Mouse (Mus musculus): ENCODE data around the gene Taar3. TPM values are rescaled to one million over a fixed set of nuclear protein-coding genes. Genes with fewer than 3 reads are reported as not detected.

The Taar3 gene
- polyA plus RNA-seq (2015; fragmentation: Nextera tagmentation; extraction: Ambion mirVana): not detected in 2 replicates

DNA sequence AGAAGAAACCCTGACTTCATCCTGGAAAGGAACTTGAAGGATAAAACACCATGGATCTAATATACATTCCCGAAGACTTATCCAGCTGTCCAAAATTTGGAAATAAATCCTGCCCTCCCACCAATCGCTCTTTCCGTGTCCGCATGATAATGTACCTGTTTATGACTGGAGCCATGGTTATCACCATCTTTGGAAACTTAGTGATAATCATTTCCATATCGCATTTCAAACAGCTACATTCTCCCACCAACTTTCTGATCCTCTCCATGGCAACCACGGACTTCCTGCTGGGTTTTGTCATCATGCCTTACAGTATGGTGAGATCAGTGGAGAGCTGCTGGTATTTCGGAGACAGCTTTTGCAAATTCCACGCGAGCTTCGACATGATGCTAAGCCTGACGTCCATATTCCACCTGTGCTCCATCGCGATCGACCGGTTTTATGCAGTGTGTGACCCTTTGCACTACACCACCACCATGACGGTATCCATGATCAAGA is at the start of gene Taar3:
TSS of gene Taar3 (plus strand) at position 51 of the 498 bp plus-strand sequence.
- Histone ChIP-seq H3K36me3 (ENCODE audit: control insufficient read depth, insufficient read depth, low read length) (no peaks in the 10 kb centered on the region), H3K4me3 (ENCODE audit: low read length) (no peak within 1 kb of the TSS), H3K9me3 (ENCODE audit: control insufficient read depth, low read length) (no peaks in the 10 kb centered on the region), H3K27ac (ENCODE audit: low read length) (no peak within 1 kb of the TSS), H3K4me1 (ENCODE audit: control insufficient read depth, insufficient read depth, low read length) (0 out of 2 replicates have a peak, but pooled peaks cover 2% of the 10 kb centered on the region), H3K4me2 (ENCODE audit: low read depth, low read length) (no peak within 1 kb of the TSS), H3K27me3 (replicated peaks; ENCODE audit: control insufficient read depth, insufficient read depth, low read length) (no peaks in the 10 kb centered on the region), H3K9ac (ENCODE audit: low read depth, low read length) (no peak within 1 kb of the TSS)
- ATAC-seq: no peak
- WGBS: 89% methylated on average over 16 of the region's 16 CpGs

DNA sequence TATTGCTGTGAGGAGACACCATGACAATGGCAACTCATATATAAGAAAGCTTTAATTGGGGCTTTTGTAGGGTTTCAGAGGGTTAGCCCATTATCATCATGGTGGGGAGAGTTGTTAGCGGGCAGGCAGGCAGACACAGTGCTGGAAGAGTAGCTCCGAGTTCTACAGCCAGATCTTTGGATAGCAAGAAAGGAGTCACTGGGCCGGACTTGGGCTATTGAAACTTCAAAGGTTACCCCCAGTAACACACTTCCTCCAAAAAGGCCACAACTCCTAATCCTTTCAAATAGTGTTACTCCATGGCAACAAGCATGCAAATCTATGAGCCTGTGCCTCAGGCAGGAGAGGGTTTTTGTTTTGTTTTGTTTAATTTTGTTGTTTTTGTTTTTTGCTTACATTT is 48.2 kb upstream of the Taar3 start:
- Histone ChIP-seq H3K27ac (ENCODE audit: low read length) (no peak overlapping the region), H3K36me3 (ENCODE audit: control insufficient read depth, insufficient read depth, low read length) (no peaks in the 10 kb centered on the region), H3K9ac (ENCODE audit: low read depth, low read length) (no peak overlapping the region), H3K4me1 (ENCODE audit: control insufficient read depth, insufficient read depth, low read length) (no peaks in the 10 kb centered on the region), H3K4me3 (ENCODE audit: low read length) (no peak overlapping the region), H3K9me3 (ENCODE audit: control insufficient read depth, low read length) (no peaks in the 10 kb centered on the region), H3K4me2 (ENCODE audit: low read depth, low read length) (no peak overlapping the region), H3K27me3 (replicated peaks; ENCODE audit: control insufficient read depth, insufficient read depth, low read length) (no peaks in the 10 kb centered on the region)
- no peak for ATAC-seq
- WGBS: 88% methylated on average over 3 of the region's 3 CpGs

DNA sequence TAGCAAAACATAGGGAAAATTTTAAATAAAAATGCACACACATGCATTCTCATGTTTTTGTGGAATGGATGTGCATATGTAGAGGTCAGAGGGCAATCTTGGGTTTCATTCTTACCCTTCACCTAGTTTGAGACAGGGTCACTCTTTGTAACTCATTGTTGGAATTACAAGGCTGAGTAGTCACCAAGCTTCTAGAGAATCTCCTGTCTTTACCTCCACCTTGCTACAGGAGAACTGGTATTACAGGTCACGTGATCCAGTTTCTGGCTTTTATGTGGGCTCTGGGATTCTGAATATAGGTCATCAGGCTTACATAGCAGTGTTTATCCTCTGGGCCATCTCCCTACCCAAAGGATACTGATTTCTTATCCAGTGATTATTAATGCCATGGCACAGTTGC is 43.7 kb upstream of the Taar3 start:
- no peaks in the 10 kb centered on the region for H3K9me3 ChIP-seq (ENCODE audit: control insufficient read depth, low read length)
- no peak overlapping the region for H3K4me2 ChIP-seq (ENCODE audit: low read depth, low read length)
- H3K27ac ChIP-seq (ENCODE audit: low read length): no peak overlapping the region
- no peaks in the 10 kb centered on the region for H3K4me1 ChIP-seq (ENCODE audit: control insufficient read depth, insufficient read depth, low read length)
- H3K9ac ChIP-seq (ENCODE audit: low read depth, low read length): no peak overlapping the region
- no peaks in the 10 kb centered on the region for H3K27me3 ChIP-seq (replicated peaks; ENCODE audit: control insufficient read depth, insufficient read depth, low read length)
- no peaks in the 10 kb centered on the region for H3K36me3 ChIP-seq (ENCODE audit: control insufficient read depth, insufficient read depth, low read length)
- WGBS: 94% methylated on average over 1 of the region's 1 CpGs
- no peak overlapping the region for H3K4me3 ChIP-seq (ENCODE audit: low read length)
- ATAC-seq: no peak

DNA sequence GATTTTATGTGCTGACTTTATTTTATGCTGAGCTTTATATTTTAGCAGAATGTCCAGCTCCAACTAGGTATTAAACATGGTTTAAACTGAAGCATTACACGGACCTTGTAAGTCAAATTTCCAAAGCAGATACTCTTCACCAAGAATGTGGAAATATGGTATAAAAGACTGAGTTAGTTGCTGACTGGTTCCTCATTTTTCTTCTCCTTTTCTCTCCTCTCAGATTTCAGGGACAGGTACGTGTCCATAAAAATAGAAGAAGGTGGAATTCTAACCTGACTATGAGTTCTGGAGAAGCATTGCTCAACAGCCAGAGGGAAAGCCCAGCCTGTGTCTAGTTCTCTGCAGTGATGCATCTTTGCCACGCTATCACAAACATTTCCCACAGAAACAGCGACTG is 29.3 kb upstream of the Taar3 start, which contains the start of gene Taar1:
TSS of gene Taar1 (plus strand) at position 301 of the 400 bp plus-strand sequence.
- H3K27me3 ChIP-seq (replicated peaks; ENCODE audit: control insufficient read depth, insufficient read depth, low read length): no peaks in the 10 kb centered on the region
- no peak within 1 kb of the TSS for H3K9ac ChIP-seq (ENCODE audit: low read depth, low read length)
- no peaks in the 10 kb centered on the region for H3K4me1 ChIP-seq (ENCODE audit: control insufficient read depth, insufficient read depth, low read length)
- no peak within 1 kb of the TSS for H3K4me3 ChIP-seq (ENCODE audit: low read length)
- H3K27ac ChIP-seq (ENCODE audit: low read length): no peak within 1 kb of the TSS
- 85% methylated on average over 4 of the region's 4 CpGs for WGBS
- H3K4me2 ChIP-seq (ENCODE audit: low read depth, low read length): no peak within 1 kb of the TSS
- no peaks in the 10 kb centered on the region for H3K36me3 ChIP-seq (ENCODE audit: control insufficient read depth, insufficient read depth, low read length)
- no peak for ATAC-seq
- no peaks in the 10 kb centered on the region for H3K9me3 ChIP-seq (ENCODE audit: control insufficient read depth, low read length)

DNA sequence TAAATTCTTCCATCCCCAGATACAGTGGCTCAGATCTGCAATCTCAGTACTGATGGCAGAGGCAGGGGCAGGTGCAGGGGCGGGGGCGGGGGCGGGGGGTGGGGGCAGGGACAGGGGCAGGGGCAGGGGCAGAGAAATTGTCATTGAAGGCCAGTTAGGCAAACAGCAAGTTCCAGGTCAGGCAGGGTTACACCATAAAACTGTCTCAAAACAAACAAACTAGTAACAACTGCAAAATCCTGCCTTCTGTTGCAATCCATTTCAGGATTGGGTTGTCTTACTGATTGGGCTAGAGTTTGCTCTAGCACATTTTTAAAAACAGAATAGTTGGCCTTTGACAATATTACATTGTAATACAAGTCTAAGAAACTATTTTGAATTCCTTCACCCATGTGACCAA is 26.9 kb upstream of the Taar3 start:
- H3K4me3 ChIP-seq (ENCODE audit: low read length): no peak overlapping the region
- H3K9me3 ChIP-seq (ENCODE audit: control insufficient read depth, low read length): no peaks in the 10 kb centered on the region
- 56% methylated on average over 3 of the region's 3 CpGs for WGBS
- no peak for ATAC-seq
- H3K27ac ChIP-seq (ENCODE audit: low read length): no peak overlapping the region
- H3K36me3 ChIP-seq (ENCODE audit: control insufficient read depth, insufficient read depth, low read length): no peaks in the 10 kb centered on the region
- H3K4me1 ChIP-seq (ENCODE audit: control insufficient read depth, insufficient read depth, low read length): no peaks in the 10 kb centered on the region
- no peaks in the 10 kb centered on the region for H3K27me3 ChIP-seq (replicated peaks; ENCODE audit: control insufficient read depth, insufficient read depth, low read length)
- H3K9ac ChIP-seq (ENCODE audit: low read depth, low read length): no peak overlapping the region
- no peak overlapping the region for H3K4me2 ChIP-seq (ENCODE audit: low read depth, low read length)

DNA sequence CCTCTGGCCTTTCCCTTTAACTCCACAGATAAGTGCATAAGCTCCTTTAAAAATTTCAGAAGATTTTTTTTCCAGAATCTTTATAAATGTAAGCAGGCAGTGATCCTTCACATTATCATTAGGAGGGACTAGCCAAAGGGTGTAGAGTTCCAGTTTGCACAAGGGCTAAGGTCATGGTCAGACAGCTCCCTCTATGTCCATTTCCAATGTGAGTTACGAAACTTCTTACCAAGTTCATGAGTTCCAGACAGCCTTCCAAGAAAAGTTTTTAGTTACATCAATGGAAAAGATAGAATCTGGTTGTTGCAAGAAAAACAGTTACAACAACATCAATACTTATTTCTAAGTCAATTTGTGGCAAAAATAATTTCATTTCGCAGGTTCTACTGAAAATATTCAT is 25.4 kb upstream of the Taar3 start:
- Histone ChIP-seq H3K4me3 (ENCODE audit: low read length) (no peak overlapping the region), H3K27me3 (replicated peaks; ENCODE audit: control insufficient read depth, insufficient read depth, low read length) (no peaks in the 10 kb centered on the region), H3K4me2 (ENCODE audit: low read depth, low read length) (no peak overlapping the region), H3K4me1 (ENCODE audit: control insufficient read depth, insufficient read depth, low read length) (no peaks in the 10 kb centered on the region), H3K36me3 (ENCODE audit: control insufficient read depth, insufficient read depth, low read length) (no peaks in the 10 kb centered on the region), H3K27ac (ENCODE audit: low read length) (no peak overlapping the region), H3K9ac (ENCODE audit: low read depth, low read length) (no peak overlapping the region), H3K9me3 (ENCODE audit: control insufficient read depth, low read length) (no peaks in the 10 kb centered on the region)
- WGBS: 83% methylated on average over 2 of the region's 2 CpGs
- no peak for ATAC-seq

DNA sequence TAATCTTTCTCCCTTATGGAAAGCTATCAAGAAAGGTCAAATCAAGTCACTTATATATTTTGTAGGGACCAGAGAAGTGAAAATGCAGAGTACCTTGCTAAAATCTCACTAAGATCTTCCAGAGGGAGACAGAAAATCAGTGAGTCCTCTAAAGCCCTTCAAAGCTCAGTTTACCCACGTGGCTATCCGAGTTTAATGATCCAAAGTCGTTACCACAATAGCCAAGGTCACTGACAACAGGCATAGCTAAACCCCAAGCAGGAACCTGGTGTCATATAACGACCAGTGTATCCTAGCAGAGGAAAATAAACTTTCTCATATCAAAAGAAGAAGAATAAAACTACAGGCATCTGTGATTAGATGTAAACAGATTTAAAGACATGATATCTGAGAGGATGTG is 11.7 kb upstream of the Taar3 start:
- Histone ChIP-seq H3K27ac (ENCODE audit: low read length) (no peak overlapping the region), H3K9ac (ENCODE audit: low read depth, low read length) (no peak overlapping the region), H3K4me1 (ENCODE audit: control insufficient read depth, insufficient read depth, low read length) (no peaks in the 10 kb centered on the region), H3K4me3 (ENCODE audit: low read length) (no peak overlapping the region), H3K36me3 (ENCODE audit: control insufficient read depth, insufficient read depth, low read length) (no peaks in the 10 kb centered on the region), H3K27me3 (replicated peaks; ENCODE audit: control insufficient read depth, insufficient read depth, low read length) (no peaks in the 10 kb centered on the region), H3K9me3 (ENCODE audit: control insufficient read depth, low read length) (no peaks in the 10 kb centered on the region), H3K4me2 (ENCODE audit: low read depth, low read length) (no peak overlapping the region)
- ATAC-seq: no peak
- 28% methylated on average over 4 of the region's 4 CpGs for WGBS

DNA sequence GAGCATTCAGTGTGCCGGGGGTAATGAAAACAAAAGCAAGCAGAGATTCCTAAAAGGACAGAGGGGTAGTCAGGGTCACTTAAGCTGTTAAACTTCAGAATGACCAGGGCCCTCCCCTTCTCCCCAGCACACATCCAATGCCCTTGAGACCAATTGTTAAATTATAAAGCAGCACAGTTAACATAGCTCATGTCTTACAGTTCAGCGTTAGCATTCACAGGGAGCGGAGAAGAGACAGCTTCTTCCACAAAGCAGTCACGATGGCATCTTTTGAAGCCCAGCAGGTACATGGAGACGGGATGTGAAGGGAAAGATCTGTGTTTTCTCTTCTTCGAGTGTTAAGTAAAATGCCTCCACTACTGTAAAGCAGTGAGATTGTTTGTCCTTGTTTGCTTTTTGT is 11.0 kb upstream of the Taar3 start, which contains the start of gene Taar2:
TSS of gene Taar2 (plus strand) at position 261 of the 400 bp plus-strand sequence.
- no peak for ATAC-seq

DNA sequence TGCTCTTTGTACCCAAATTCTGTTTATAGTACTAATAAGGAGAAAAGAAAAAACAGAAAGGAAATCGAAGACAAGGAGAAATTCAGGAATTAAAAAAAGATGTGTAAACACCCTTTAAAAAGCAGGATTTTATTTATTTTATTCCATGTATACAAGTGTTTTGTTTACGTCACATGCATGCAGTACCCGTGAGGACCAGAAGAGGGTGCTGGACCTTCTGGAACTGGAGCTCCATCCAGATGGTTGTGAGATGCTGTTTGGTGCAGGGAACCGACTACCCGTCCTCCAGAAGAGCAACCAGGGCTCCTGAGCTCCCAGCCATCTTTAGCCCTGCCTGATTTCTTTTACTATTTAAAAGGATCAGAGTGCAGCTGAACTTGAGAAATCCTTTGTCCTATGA is 6.9 kb upstream of the Taar3 start:
- ATAC-seq: no peak
- H3K4me1 ChIP-seq (ENCODE audit: control insufficient read depth, insufficient read depth, low read length): no peaks in the 10 kb centered on the region
- H3K9ac ChIP-seq (ENCODE audit: low read depth, low read length): no peak overlapping the region
- H3K9me3 ChIP-seq (ENCODE audit: control insufficient read depth, low read length): no peaks in the 10 kb centered on the region
- H3K36me3 ChIP-seq (ENCODE audit: control insufficient read depth, insufficient read depth, low read length): no peaks in the 10 kb centered on the region
- no peak overlapping the region for H3K4me3 ChIP-seq (ENCODE audit: low read length)
- 79% methylated on average over 5 of the region's 5 CpGs for WGBS
- H3K27ac ChIP-seq (ENCODE audit: low read length): no peak overlapping the region
- H3K27me3 ChIP-seq (replicated peaks; ENCODE audit: control insufficient read depth, insufficient read depth, low read length): no peaks in the 10 kb centered on the region
- H3K4me2 ChIP-seq (ENCODE audit: low read depth, low read length): no peak overlapping the region

More for the DNA sequence above, 11.0 kb upstream of the Taar3 start, which contains the start of gene Taar2:
- Histone ChIP-seq H3K9me3 (ENCODE audit: control insufficient read depth, low read length) (no peaks in the 10 kb centered on the region), H3K4me1 (ENCODE audit: control insufficient read depth, insufficient read depth, low read length) (no peaks in the 10 kb centered on the region), H3K9ac (ENCODE audit: low read depth, low read length) (no peak within 1 kb of the TSS), H3K4me2 (ENCODE audit: low read depth, low read length) (no peak within 1 kb of the TSS), H3K27me3 (replicated peaks; ENCODE audit: control insufficient read depth, insufficient read depth, low read length) (no peaks in the 10 kb centered on the region), H3K4me3 (ENCODE audit: low read length) (no peak within 1 kb of the TSS), H3K27ac (ENCODE audit: low read length) (no peak within 1 kb of the TSS), H3K36me3 (ENCODE audit: control insufficient read depth, insufficient read depth, low read length) (no peaks in the 10 kb centered on the region)
- WGBS: 50% methylated on average over 6 of the region's 6 CpGs

DNA sequence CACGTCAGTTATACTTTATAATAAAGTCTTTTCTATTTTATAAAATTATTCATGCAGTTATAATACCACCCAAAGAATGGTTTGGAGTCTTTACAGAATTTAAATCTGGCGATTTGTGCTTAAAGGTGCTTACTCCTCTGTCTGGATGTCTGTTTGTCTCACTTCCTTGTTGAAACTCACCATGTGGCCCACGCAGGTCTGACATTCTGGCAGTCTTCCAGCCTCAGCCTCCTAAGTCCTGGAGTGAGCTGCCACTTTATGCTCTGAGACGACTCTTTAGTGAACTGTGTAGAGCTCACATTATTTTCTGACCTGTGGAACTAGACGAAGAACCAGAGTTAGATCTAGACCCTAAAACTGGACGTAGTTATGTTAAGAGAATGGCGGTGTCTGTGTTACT is 1.3 kb upstream of the Taar3 start:
- Histone ChIP-seq H3K9ac (ENCODE audit: low read depth, low read length) (no peak overlapping the region), H3K4me2 (ENCODE audit: low read depth, low read length) (no peak overlapping the region), H3K4me3 (ENCODE audit: low read length) (no peak overlapping the region), H3K4me1 (ENCODE audit: control insufficient read depth, insufficient read depth, low read length) (0 out of 2 replicates have a peak, but pooled peaks cover 2% of the 10 kb centered on the region), H3K27me3 (replicated peaks; ENCODE audit: control insufficient read depth, insufficient read depth, low read length) (no peaks in the 10 kb centered on the region), H3K27ac (ENCODE audit: low read length) (no peak overlapping the region), H3K9me3 (ENCODE audit: control insufficient read depth, low read length) (no peaks in the 10 kb centered on the region), H3K36me3 (ENCODE audit: control insufficient read depth, insufficient read depth, low read length) (no peaks in the 10 kb centered on the region)
- no peak for ATAC-seq
- 56% methylated on average over 7 of the region's 7 CpGs for WGBS
